Mouse (Mus musculus) heart, adult 2 months (tissue): Measurements from ENCODE around the gene Pnp2.
"Not testable (repeated sequence)": the region's sequence is repeated elsewhere in the genome, so short reads cannot be mapped to it uniquely, and the experiment has no call there.

Experiments used
- CTCF ChIP-seq: fragments of 200-600 bp; IDR thresholded peaks from 2 replicates; pipeline ENCODE4 v1.8.1; 2022; ENCODE audit warnings: antibody characterized with exemption, mild to moderate bottlenecking, moderate library complexity
- EP300 ChIP-seq: fragments of 200-500 bp; IDR thresholded peaks from 2 replicates; pipeline ENCODE4 v1.6.1; 2011; ENCODE audit warnings: low read depth, low read length, control low read depth; ENCODE audit not compliant: insufficient read depth

DNA sequence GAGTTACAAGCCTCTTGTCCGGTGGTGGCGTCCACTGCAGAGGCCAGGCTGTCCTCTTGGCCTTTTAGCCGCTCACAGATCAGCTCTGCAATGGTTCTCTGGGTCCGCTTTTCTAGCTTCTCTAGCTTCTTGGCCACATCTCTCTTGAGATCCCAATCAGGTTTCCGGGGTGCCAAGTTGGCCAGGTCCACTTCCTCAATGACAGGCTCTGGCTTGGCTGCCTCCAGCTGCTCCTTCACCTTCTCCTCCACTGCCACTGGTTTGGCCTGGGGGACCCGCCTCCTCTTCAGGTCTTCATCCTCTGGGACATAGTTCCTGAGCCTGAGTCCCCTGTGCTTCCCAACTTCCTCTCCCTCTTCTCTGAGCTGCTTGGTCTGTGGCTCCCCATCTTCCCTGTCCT lies 22.7 kb downstream of the Pnp2 start:
- TF ChIP-seq EP300, CTCF: not testable (repeated sequence)
